Mouse (Mus musculus) thymus, adult 2 months (tissue): Measurements from ENCODE around the gene Clns1a. TPM values are rescaled to one million over a fixed set of nuclear protein-coding genes. Genes with fewer than 3 reads are reported as not detected.
A peak's percentile ranks its signal among the peaks of the same experiment; 100 is the strongest.

Source experiments
- DNase-seq: peaks from one replicate; pipeline ENCODE4 v3.0.0; 2021
- H3K27ac ChIP-seq: fragments of 200-500 bp; 2 replicates; pipeline ENCODE4 v1.5.1; 2012; ENCODE audit warnings: low read length, control low read depth; ENCODE audit not compliant: control insufficient read depth, insufficient read depth
- H3K27me3 ChIP-seq: fragments of 200-500 bp; 2 replicates; pipeline ENCODE4 v1.6.1; 2012; ENCODE audit warnings: mild to moderate bottlenecking, low read length, moderate library complexity, mixed read lengths; ENCODE audit not compliant: control insufficient read depth, insufficient read depth
- H3K36me3 ChIP-seq: fragments of 200-500 bp; 2 replicates; pipeline ENCODE4 v1.6.1; 2012; ENCODE audit warnings: mild to moderate bottlenecking, low read length, moderate library complexity; ENCODE audit not compliant: control insufficient read depth, insufficient read depth
- H3K4me1 ChIP-seq: fragments of 200-500 bp; replicated peaks from 2 replicates; pipeline ENCODE4 v1.6.1; 2012; ENCODE audit warnings: low read length; ENCODE audit not compliant: control insufficient read depth, insufficient read depth
- H3K4me3 ChIP-seq: fragments of 200-500 bp; 2 replicates; pipeline ENCODE4 v1.5.1; 2012; ENCODE audit warnings: mild to moderate bottlenecking, low read length, control low read depth, moderate library complexity; ENCODE audit not compliant: control insufficient read depth, insufficient read depth
- CTCF ChIP-seq: fragments of 200-500 bp; IDR thresholded peaks from 2 replicates; pipeline ENCODE4 v1.5.1; 2012; ENCODE audit warnings: mild to moderate bottlenecking, control low read depth, low read length, moderate library complexity, borderline replicate concordance; ENCODE audit not compliant: control insufficient read depth, poor library complexity, insufficient read depth; ENCODE audit errors: extremely low read depth
- POLR2A ChIP-seq: fragments of 200-500 bp; IDR thresholded peaks from 2 replicates; pipeline ENCODE4 v1.6.1; 2012; ENCODE audit warnings: mild to moderate bottlenecking, low read length, control low read depth, moderate library complexity; ENCODE audit not compliant: control insufficient read depth, poor library complexity, insufficient read depth; ENCODE audit errors: extremely low read depth
- WGBS: fragments of 180-500 bp; shearing (Covaris S2); methylation state at CpG from one replicate; pipeline ENCODE4 v1.1.7; 2018; 5-methylcytosine and 5-hydroxymethylcytosine counted together
- polyA plus RNA-seq: library from polyadenylated mRNA; depleted of rRNA; stranded (reverse); fragments of >200 nt; gene quantifications from 2 replicates; pipeline ENCODE4 v1.2.3, GENCODE M21; 2012

Gene Clns1a
- polyA plus RNA-seq, 1 experiment: 63.3 TPM

DNA sequence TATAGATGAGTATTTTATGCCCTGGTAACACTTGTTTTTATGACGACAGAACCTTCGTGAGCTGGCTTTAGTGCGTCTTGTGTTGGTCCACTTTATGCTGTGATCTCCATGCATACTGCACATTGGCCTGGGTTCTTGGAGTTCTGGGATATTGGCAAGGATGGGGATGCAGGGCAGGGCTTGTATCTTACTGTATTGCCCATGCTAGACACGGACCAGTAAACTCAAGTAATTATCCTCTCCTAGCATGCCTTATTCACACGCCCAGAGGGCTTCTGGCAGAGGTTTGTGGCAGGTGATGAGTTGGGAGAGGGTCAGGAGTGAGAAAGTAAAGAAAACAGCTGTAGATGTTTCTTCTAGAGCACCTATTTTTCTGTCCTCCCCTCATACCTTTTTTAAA, 18.2 kb downstream of the Clns1a start:
- Histone ChIP-seq H3K4me3 (no peak overlapping the region), H3K27ac (no peak overlapping the region), H3K27me3 (no peaks in the 10 kb centered on the region), H3K4me1 (peaks cover 4% of the 10 kb centered on the region; the same call in 1 of the 2 replicates), H3K36me3 (peaks cover 53% of the 10 kb centered on the region)
- WGBS: over 99% methylated on average over 5 of the region's 5 CpGs
- no peak for DNase-seq
- TF ChIP-seq CTCF (no peak), POLR2A (no peak)

DNA sequence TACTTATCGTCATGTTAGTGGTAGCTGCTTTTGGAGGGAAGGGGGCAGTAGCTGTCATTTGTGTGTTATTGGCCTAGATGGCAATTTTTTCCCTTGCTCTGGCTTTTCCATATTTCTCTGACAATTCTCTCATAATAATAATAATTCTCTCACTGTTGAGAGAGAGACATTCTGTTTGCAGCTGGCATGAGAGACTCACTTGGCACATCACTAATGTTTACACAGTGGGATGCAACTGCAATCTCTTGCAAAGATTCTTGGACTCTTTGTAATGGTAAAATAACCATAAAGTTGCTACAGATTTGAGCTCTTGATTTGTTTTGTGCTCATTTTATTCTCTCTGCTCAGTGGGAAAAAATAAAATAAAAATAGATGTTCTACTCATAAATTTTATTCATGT, 20.9 kb downstream of the Clns1a start:
- no peak overlapping the region for H3K4me3 ChIP-seq
- H3K27me3 ChIP-seq: no peaks in the 10 kb centered on the region
- TF ChIP-seq CTCF (no peak), POLR2A (no peak)
- H3K27ac ChIP-seq: no peak overlapping the region
- peaks cover 10% of the 10 kb centered on the region for H3K4me1 ChIP-seq
- WGBS: 88% methylated on average over 1 of the region's 1 CpGs
- H3K36me3 ChIP-seq: peaks cover 52% of the 10 kb centered on the region
- DNase-seq: no peak

DNA sequence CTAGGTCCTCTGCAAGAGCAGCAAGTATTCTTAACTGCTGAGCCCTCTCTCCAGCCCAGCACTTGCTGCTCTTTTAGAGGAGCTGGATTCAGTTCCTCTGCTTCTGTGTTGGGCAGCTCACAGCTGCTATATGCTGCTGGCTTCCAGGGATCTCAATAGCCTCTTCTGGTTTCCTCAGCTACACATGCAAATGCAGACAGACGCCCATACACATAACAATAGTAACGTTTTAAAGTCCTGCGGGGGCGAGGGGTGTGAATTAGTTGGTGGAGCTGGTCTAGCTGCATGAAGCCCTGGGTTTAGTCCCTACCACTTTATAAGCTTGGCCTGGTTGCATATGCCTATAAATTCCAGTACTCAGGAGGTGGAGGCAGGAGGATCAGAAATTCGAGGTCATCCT, 22.6 kb downstream of the Clns1a start:
- Histone ChIP-seq H3K4me3 (no peak overlapping the region), H3K27me3 (no peaks in the 10 kb centered on the region), H3K27ac (peak overlapping the region; percentile 14; the same call in 1 of the 2 replicates), H3K4me1 (peaks cover 16% of the 10 kb centered on the region), H3K36me3 (peaks cover 48% of the 10 kb centered on the region)
- TF ChIP-seq CTCF: no peak
- no peak for TF ChIP-seq POLR2A
- WGBS: 87% methylated on average over 5 of the region's 5 CpGs
- no peak for DNase-seq

DNA sequence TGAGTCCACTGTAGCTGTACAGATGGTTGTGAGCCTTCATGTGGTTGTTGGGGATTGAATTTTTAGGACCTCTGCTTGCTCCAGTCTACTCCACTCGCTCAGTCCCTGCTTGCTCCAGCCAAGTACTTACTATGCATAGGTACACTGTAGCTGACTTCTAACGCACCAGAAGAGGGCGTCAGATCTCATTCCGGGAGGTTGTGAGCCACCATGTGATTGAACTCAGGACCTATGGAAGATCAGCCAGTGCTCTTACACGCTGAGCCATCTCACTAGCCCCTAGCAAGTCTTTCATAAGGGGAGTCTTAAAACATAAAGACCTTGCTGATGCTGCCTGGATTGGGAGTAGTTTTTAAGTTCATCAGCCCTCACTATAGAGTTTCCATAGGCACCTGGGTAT, 23.7 kb downstream of the Clns1a start:
- peaks cover 19% of the 10 kb centered on the region for H3K4me1 ChIP-seq
- TF ChIP-seq CTCF: no peak
- TF ChIP-seq POLR2A: no peak
- H3K4me3 ChIP-seq: no peak overlapping the region
- H3K27me3 ChIP-seq: no peaks in the 10 kb centered on the region
- DNase-seq: no peak
- WGBS: 83% methylated on average over 5 of the region's 5 CpGs
- H3K27ac ChIP-seq: no peak overlapping the region
- peaks cover 42% of the 10 kb centered on the region for H3K36me3 ChIP-seq

DNA sequence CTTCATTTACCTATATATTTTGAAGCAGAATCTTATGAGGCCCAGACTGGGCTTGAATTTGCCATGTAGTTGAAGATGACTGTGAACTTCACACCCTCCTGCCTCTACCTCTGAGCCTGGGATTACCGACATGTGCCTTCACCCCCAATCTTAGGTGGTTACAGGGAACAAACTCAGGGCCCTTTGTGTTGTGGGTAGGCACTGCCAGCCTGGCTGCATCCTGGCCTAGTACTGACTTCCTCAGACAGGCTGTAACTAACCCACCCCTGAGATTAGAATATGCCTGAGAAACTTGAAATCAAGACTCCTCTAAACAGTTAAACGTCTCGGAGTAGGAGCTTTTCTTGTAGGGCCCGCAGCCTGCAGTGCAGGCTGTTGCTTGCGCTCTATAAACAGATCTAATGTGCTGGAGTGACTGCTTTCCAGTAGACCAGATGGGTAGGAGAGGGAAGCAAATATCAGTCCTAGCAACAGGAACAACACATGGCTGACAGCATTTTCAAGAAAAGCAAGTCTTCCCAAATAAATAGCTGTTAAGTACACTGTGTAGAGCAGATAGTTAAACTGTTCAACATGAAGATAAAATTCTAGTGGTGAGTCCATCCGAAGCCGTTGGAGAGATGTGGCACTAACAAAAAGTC, 26.0 kb downstream of the Clns1a start:
- WGBS: 39% methylated on average over 7 of the region's 7 CpGs
- no peak overlapping the region for H3K4me3 ChIP-seq
- H3K27me3 ChIP-seq: no peaks in the 10 kb centered on the region
- peak; percentile 58 for DNase-seq
- H3K36me3 ChIP-seq: peaks cover 41% of the 10 kb centered on the region
- TF ChIP-seq POLR2A (no peak), CTCF (no peak)
- peaks cover 33% of the 10 kb centered on the region for H3K4me1 ChIP-seq
- H3K27ac ChIP-seq: peak overlapping the region; percentile 97

DNA sequence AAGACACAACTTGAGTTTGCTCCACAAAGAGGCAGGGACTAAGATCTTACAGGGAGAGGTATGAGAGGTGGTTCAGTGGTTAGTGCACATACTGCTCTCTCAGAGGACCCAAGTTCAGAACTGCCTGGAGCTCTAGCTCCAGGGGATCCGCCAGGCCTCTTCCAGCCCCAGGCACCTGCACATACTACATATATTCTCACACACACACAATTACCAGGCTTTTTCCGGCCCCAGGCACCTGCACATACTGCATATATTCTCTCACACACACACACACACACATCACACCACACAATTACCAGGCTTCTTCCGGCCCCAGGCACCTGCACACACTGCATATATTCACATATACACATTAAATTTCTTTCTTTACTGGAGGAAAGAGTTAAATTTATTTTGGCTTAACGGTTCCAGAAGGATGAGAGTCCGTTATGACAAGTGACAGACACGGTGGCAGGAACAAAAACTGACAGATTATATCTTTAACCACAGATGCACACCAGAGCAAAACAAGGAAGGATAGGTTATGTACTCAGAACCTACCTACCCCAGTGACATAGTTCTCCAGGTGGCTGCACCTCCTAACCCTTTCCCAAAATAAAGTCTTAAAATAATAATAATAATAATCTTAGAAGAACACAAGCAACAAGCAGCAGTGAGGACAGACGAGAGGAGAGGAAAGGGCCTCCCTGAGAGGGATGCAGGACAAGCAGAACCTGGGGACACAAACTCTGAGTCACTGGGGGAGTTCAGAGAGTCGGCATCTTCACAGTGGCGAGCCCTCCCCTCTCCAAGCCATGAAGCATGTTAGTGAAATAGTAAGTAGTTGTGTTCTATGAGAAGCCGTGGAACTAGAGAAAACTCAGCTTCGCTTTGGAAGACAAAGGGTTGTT, 27.5 kb downstream of the Clns1a start:
- DNase-seq: peak; percentile 71
- no peak for TF ChIP-seq CTCF
- TF ChIP-seq POLR2A: no peak
- 7% methylated on average over 11 of the region's 11 CpGs for WGBS
- peaks cover 40% of the 10 kb centered on the region for H3K4me1 ChIP-seq
- H3K27me3 ChIP-seq: no peaks in the 10 kb centered on the region
- H3K27ac ChIP-seq: peak overlapping the region; percentile 98
- peak overlapping the region; percentile 5; the same call in 1 of the 2 replicates for H3K4me3 ChIP-seq
- H3K36me3 ChIP-seq: peaks cover 50% of the 10 kb centered on the region
